Mouse (Mus musculus): ENCODE data around the gene Zeb2. TPM values are rescaled to one million over a fixed set of nuclear protein-coding genes. Genes with fewer than 3 reads are reported as not detected.

Gene Zeb2
- polyA plus RNA-seq (2015; fragmentation: Nextera tagmentation; extraction: Ambion mirVana): 53.6 and 58.2 TPM in 2 replicates

- WGBS: under 1% methylated on average over 27 of the region's 39 CpGs
- Histone ChIP-seq H3K9me3 (no peaks in the 10 kb centered on the region), H3K9ac (peak within 1 kb of the TSS; percentile 55), H3K27me3 (peaks cover 26% of the 10 kb centered on the region), H3K36me3 (no peaks in the 10 kb centered on the region), H3K4me3 (peak within 1 kb of the TSS; percentile 53), H3K27ac (peak within 1 kb of the TSS; percentile 84), H3K4me1 (peaks cover 13% of the 10 kb centered on the region), H3K4me2 (peak within 1 kb of the TSS; percentile 78)
- 0 out of 2 replicates have a peak, but pooled peaks have one; percentile 61 for ATAC-seq (ENCODE audit: insufficient number of reproducible peaks, low FRiP score, low TSS enrichment, low read depth)
These were observed at the start of gene Zeb2 for GRCm38 (mm10) chr2:45117087-45117561. Gene Zeb2 (minus strand): TSS chr2:45117395.

- Histone ChIP-seq H3K4me2 (no peak overlapping the region), H3K4me1 (no peaks in the 10 kb centered on the region), H3K36me3 (no peaks in the 10 kb centered on the region), H3K9ac (no peak overlapping the region), H3K27me3 (0 out of 2 replicates have a peak, but pooled peaks cover 2% of the 10 kb centered on the region), H3K9me3 (no peaks in the 10 kb centered on the region), H3K27ac (no peak overlapping the region), H3K4me3 (no peak overlapping the region)
- ATAC-seq (ENCODE audit: insufficient number of reproducible peaks, low FRiP score, low TSS enrichment, low read depth): no peak
- WGBS: 93% methylated on average over 5 of the region's 5 CpGs
These were observed 41.6 kb upstream of the Zeb2 start for GRCm38 (mm10) chr2:45158785-45159184.

- H3K9me3 ChIP-seq: no peaks in the 10 kb centered on the region
- no peak overlapping the region for H3K4me3 ChIP-seq
- ATAC-seq (ENCODE audit: insufficient number of reproducible peaks, low FRiP score, low TSS enrichment, low read depth): no peak
- H3K4me1 ChIP-seq: no peaks in the 10 kb centered on the region
- H3K4me2 ChIP-seq: no peak overlapping the region
- WGBS: 26% methylated on average over 8 of the region's 8 CpGs
- H3K9ac ChIP-seq: no peak overlapping the region
- no peak overlapping the region for H3K27ac ChIP-seq
- no peaks in the 10 kb centered on the region for H3K36me3 ChIP-seq
- H3K27me3 ChIP-seq: 0 out of 2 replicates have a peak, but pooled peaks cover 2% of the 10 kb centered on the region
These were observed 41.2 kb upstream of the Zeb2 start for GRCm38 (mm10) chr2:45158351-45158782.

- Histone ChIP-seq H3K4me2 (no peak overlapping the region), H3K27me3 (no peaks in the 10 kb centered on the region), H3K9ac (no peak overlapping the region), H3K4me3 (no peak overlapping the region), H3K4me1 (no peaks in the 10 kb centered on the region), H3K27ac (no peak overlapping the region), H3K36me3 (no peaks in the 10 kb centered on the region), H3K9me3 (no peaks in the 10 kb centered on the region)
- ATAC-seq (ENCODE audit: insufficient number of reproducible peaks, low FRiP score, low TSS enrichment, low read depth): no peak
- 54% methylated on average over 1 of the region's 1 CpGs for WGBS
These were observed 36.1 kb upstream of the Zeb2 start for GRCm38 (mm10) chr2:45153315-45153714.

GRCm38 (mm10) chr2:45143162-45143561 lies 26.0 kb upstream of the Zeb2 start:
- Histone ChIP-seq H3K9me3 (no peaks in the 10 kb centered on the region), H3K27me3 (no peaks in the 10 kb centered on the region), H3K4me3 (no peak overlapping the region), H3K36me3 (no peaks in the 10 kb centered on the region), H3K4me2 (no peak overlapping the region), H3K27ac (no peak overlapping the region), H3K9ac (no peak overlapping the region), H3K4me1 (no peaks in the 10 kb centered on the region)
- ATAC-seq (ENCODE audit: insufficient number of reproducible peaks, low FRiP score, low TSS enrichment, low read depth): no peak
- 73% methylated on average over 1 of the region's 1 CpGs for WGBS

GRCm38 (mm10) chr2:45138906-45139305 lies 21.7 kb upstream of the Zeb2 start:
- no peak overlapping the region for H3K4me3 ChIP-seq
- no peak for ATAC-seq (ENCODE audit: insufficient number of reproducible peaks, low FRiP score, low TSS enrichment, low read depth)
- H3K27ac ChIP-seq: no peak overlapping the region
- H3K9me3 ChIP-seq: no peaks in the 10 kb centered on the region
- no peak overlapping the region for H3K9ac ChIP-seq
- WGBS: 81% methylated on average over 6 of the region's 6 CpGs
- no peaks in the 10 kb centered on the region for H3K4me1 ChIP-seq
- H3K4me2 ChIP-seq: no peak overlapping the region
- H3K36me3 ChIP-seq: no peaks in the 10 kb centered on the region
- H3K27me3 ChIP-seq: no peaks in the 10 kb centered on the region

GRCm38 (mm10) chr2:45136783-45137182 lies 19.6 kb upstream of the Zeb2 start:
- no peaks in the 10 kb centered on the region for H3K36me3 ChIP-seq
- no peak overlapping the region for H3K27ac ChIP-seq
- 67% methylated on average over 2 of the region's 2 CpGs for WGBS
- no peak overlapping the region for H3K4me3 ChIP-seq
- no peaks in the 10 kb centered on the region for H3K4me1 ChIP-seq
- H3K4me2 ChIP-seq: no peak overlapping the region
- no peak overlapping the region for H3K9ac ChIP-seq
- no peak for ATAC-seq (ENCODE audit: insufficient number of reproducible peaks, low FRiP score, low TSS enrichment, low read depth)
- no peaks in the 10 kb centered on the region for H3K9me3 ChIP-seq
- no peaks in the 10 kb centered on the region for H3K27me3 ChIP-seq

- no peak for ATAC-seq (ENCODE audit: insufficient number of reproducible peaks, low FRiP score, low TSS enrichment, low read depth)
- no peak overlapping the region for H3K4me3 ChIP-seq
- no peaks in the 10 kb centered on the region for H3K36me3 ChIP-seq
- no peak overlapping the region for H3K4me2 ChIP-seq
- H3K9me3 ChIP-seq: no peaks in the 10 kb centered on the region
- 77% methylated on average over 4 of the region's 4 CpGs for WGBS
- H3K27me3 ChIP-seq: no peaks in the 10 kb centered on the region
- no peaks in the 10 kb centered on the region for H3K4me1 ChIP-seq
- H3K9ac ChIP-seq: no peak overlapping the region
- H3K27ac ChIP-seq: no peak overlapping the region
These were observed 16.0 kb upstream of the Zeb2 start for GRCm38 (mm10) chr2:45133225-45133624.

GRCm38 (mm10) chr2:45130461-45131156 lies 13.4 kb upstream of the Zeb2 start:
- no peak overlapping the region for H3K4me3 ChIP-seq
- no peak overlapping the region for H3K27ac ChIP-seq
- H3K9ac ChIP-seq: no peak overlapping the region
- no peak for ATAC-seq (ENCODE audit: insufficient number of reproducible peaks, low FRiP score, low TSS enrichment, low read depth)
- no peak overlapping the region for H3K4me2 ChIP-seq
- H3K4me1 ChIP-seq: no peaks in the 10 kb centered on the region
- H3K9me3 ChIP-seq: no peaks in the 10 kb centered on the region
- H3K36me3 ChIP-seq: no peaks in the 10 kb centered on the region
- no peaks in the 10 kb centered on the region for H3K27me3 ChIP-seq
- 65% methylated on average over 4 of the region's 4 CpGs for WGBS

- no peak overlapping the region for H3K9ac ChIP-seq
- no peaks in the 10 kb centered on the region for H3K4me1 ChIP-seq
- no peak for ATAC-seq (ENCODE audit: insufficient number of reproducible peaks, low FRiP score, low TSS enrichment, low read depth)
- no peak overlapping the region for H3K27ac ChIP-seq
- no peak overlapping the region for H3K4me3 ChIP-seq
- H3K36me3 ChIP-seq: no peaks in the 10 kb centered on the region
- no peak overlapping the region for H3K4me2 ChIP-seq
- H3K9me3 ChIP-seq: no peaks in the 10 kb centered on the region
- no peaks in the 10 kb centered on the region for H3K27me3 ChIP-seq
- 37% methylated on average over 6 of the region's 6 CpGs for WGBS
These were observed 12.4 kb upstream of the Zeb2 start for GRCm38 (mm10) chr2:45129556-45129955.

- WGBS: 94% methylated on average over 2 of the region's 2 CpGs
- H3K27ac ChIP-seq: no peak overlapping the region
- H3K36me3 ChIP-seq: no peaks in the 10 kb centered on the region
These were observed 11.5 kb upstream of the Zeb2 start for GRCm38 (mm10) chr2:45128696-45129095.

GRCm38 (mm10) chr2:45126401-45126800 lies 9.2 kb upstream of the Zeb2 start:
- H3K4me1 ChIP-seq: no peaks in the 10 kb centered on the region
- no peak overlapping the region for H3K9ac ChIP-seq
- H3K9me3 ChIP-seq: no peaks in the 10 kb centered on the region
- no peak overlapping the region for H3K4me3 ChIP-seq
- no peak overlapping the region for H3K4me2 ChIP-seq
- ATAC-seq (ENCODE audit: insufficient number of reproducible peaks, low FRiP score, low TSS enrichment, low read depth): no peak
- no peaks in the 10 kb centered on the region for H3K36me3 ChIP-seq
- H3K27me3 ChIP-seq: no peaks in the 10 kb centered on the region
- H3K27ac ChIP-seq: no peak overlapping the region
- WGBS: 89% methylated on average over 5 of the region's 5 CpGs

More at GRCm38 (mm10) chr2:45128696-45129095, 11.5 kb upstream of the Zeb2 start:
- Histone ChIP-seq H3K4me3 (no peak overlapping the region), H3K4me2 (no peak overlapping the region), H3K9ac (no peak overlapping the region), H3K27me3 (no peaks in the 10 kb centered on the region), H3K4me1 (no peaks in the 10 kb centered on the region), H3K9me3 (no peaks in the 10 kb centered on the region)
- ATAC-seq (ENCODE audit: insufficient number of reproducible peaks, low FRiP score, low TSS enrichment, low read depth): no peak
